8 mouse cellular contexts compared by ENCODE assay signal in genomic region chr1:135312201-135312600, GRCm38 (mm10). TPM values are rescaled to one million over a fixed set of nuclear protein-coding genes. Genes with fewer than 3 reads are reported as not detected.
A peak's percentile ranks its signal among the peaks of the same experiment; 100 is the strongest.
DNase-seq lines count a peak whose midpoint lies in the region; ATAC-seq and TF ChIP-seq lines count a peak whose summit lies in the region.

No protein-coding gene starts in this region.

- no peak for DNase-seq in left cerebral cortex, adult 2 months (ENCODE audit: extremely low spot score in 1 of 2, low spot score in 2 of 2)
- DNase-seq in left cerebral cortex, postnatal 25 days (ENCODE audit: low spot score in 2 of 2): no peak
- peak; percentile 18 to 44 for DNase-seq in kidney, postnatal 36 days
- DNase-seq in cerebellum, adult 9-10 months: no peak
- no peak for DNase-seq in left cerebral cortex, postnatal 10 days (ENCODE audit: extremely low spot score in 1 of 2, low spot score in 2 of 2)

- intact Hi-C loops in left cerebral cortex, adult 2 months (cut with DNase I): loop anchor here (2.0 kb wide), 1 partner anchor 57 kb away; no protein-coding TSS in a partner anchor
- intact Hi-C loops in left cerebral cortex, postnatal 25 days (cut with DNase I): loop anchor here (2.0 kb wide), 1 partner anchor 57 kb away; no protein-coding TSS in a partner anchor
- intact Hi-C loops in left cerebral cortex, postnatal 10 days (cut with DNase I): loop anchor here (2.0 kb wide), 1 partner anchor 57 kb away; no protein-coding TSS in a partner anchor

- no peaks in the 10 kb centered on the region for H3K27me3 ChIP-seq in embryonic facial prominence, embryonic 15.5 days
- peaks cover 4% of the 10 kb centered on the region; the same call in 1 of the 2 replicates for H3K27me3 ChIP-seq in neural tube, embryonic 13.5 days

- WGBS in embryonic facial prominence, embryonic 15.5 days: 77% methylated on average over 4 of the region's 4 CpGs
- 85% methylated on average over 4 of the region's 4 CpGs for WGBS in neural tube, embryonic 13.5 days

- no peak overlapping the region for H3K9ac ChIP-seq in embryonic facial prominence, embryonic 15.5 days
- 0 out of 2 replicates have a peak overlapping the region, but pooled peaks have one; percentile 97 for H3K9ac ChIP-seq in neural tube, embryonic 13.5 days

- ATAC-seq in embryonic facial prominence, embryonic 15.5 days (ENCODE audit: insufficient number of reproducible peaks, low FRiP score, low TSS enrichment, low read depth): no peak
- ATAC-seq in neural tube, embryonic 13.5 days (ENCODE audit: low read depth): no peak
- ATAC-seq in monocyte, adult 5-6 weeks (replicated peaks; ENCODE audit: insufficient number of reproducible peaks, low FRiP score, low TSS enrichment, poor library complexity, severe bottlenecking): no peak

- H3K4me3 ChIP-seq in left cerebral cortex, adult 2 months: peak overlapping the region; percentile 94
- peak overlapping the region; percentile 67 for H3K4me3 ChIP-seq in embryonic facial prominence, embryonic 15.5 days (replicated peaks)
- peak overlapping the region; percentile 94 for H3K4me3 ChIP-seq in neural tube, embryonic 13.5 days

- peak overlapping the region; percentile 68 for H3K4me2 ChIP-seq in embryonic facial prominence, embryonic 15.5 days (replicated peaks)
- peak overlapping the region; percentile 84 for H3K4me2 ChIP-seq in neural tube, embryonic 13.5 days

- no peaks in the 10 kb centered on the region for H3K9me3 ChIP-seq in embryonic facial prominence, embryonic 15.5 days (replicated peaks)
- H3K9me3 ChIP-seq in neural tube, embryonic 13.5 days: no peaks in the 10 kb centered on the region

- H3K36me3 ChIP-seq in embryonic facial prominence, embryonic 15.5 days: peaks cover 22% of the 10 kb centered on the region
- H3K36me3 ChIP-seq in neural tube, embryonic 13.5 days: peaks cover 28% of the 10 kb centered on the region

- no peak for TF ChIP-seq CTCF in left cerebral cortex, adult 2 months (IDR thresholded peaks at IDR 0.05)

- H3K27ac ChIP-seq in left cerebral cortex, adult 2 months: no peak overlapping the region
- no peak overlapping the region for H3K27ac ChIP-seq in embryonic facial prominence, embryonic 15.5 days (replicated peaks)
- H3K27ac ChIP-seq in neural tube, embryonic 13.5 days (replicated peaks): no peak overlapping the region

- H3K4me1 ChIP-seq in embryonic facial prominence, embryonic 15.5 days: peaks cover 21% of the 10 kb centered on the region
- H3K4me1 ChIP-seq in neural tube, embryonic 13.5 days (replicated peaks): peaks cover 24% of the 10 kb centered on the region

RNA-seq across cellular contexts. Expression of gene Timm17a, which starts 1.4 kb away (rescaled TPM):
- total RNA-seq in left cerebral cortex, adult 2 months (2021): 100 to 1,000 TPM; 158 to 181 TPM
- 100 to 1,000 TPM; 159 to 175 TPM for total RNA-seq in left cerebral cortex, postnatal 25 days (2021)
- 188 and 196 TPM in 2 replicates for polyA plus RNA-seq in embryonic facial prominence, embryonic 15.5 days (2015; fragmentation: Nextera tagmentation; extraction: Ambion mirVana)
- polyA plus RNA-seq in neural tube, embryonic 13.5 days (2015; fragmentation: Nextera tagmentation; extraction: Ambion mirVana): 160 and 166 TPM in 2 replicates
- total RNA-seq in left cerebral cortex, postnatal 10 days (2021): 100 to 1,000 TPM; 155 to 166 TPM
- 11.7 to 18.5 TPM (median 16.7 TPM) in 3 replicates for total RNA-seq in monocyte, adult 5-6 weeks (2017)

RNA-seq across cellular contexts. Expression of gene Lmod1, which starts 12.4 kb away (rescaled TPM):
- total RNA-seq in left cerebral cortex, adult 2 months (2021): 1 to 10 TPM; 1.0 to 1.1 TPM
- under 1 TPM; 0.76 to 0.94 TPM for total RNA-seq in left cerebral cortex, postnatal 25 days (2021)
- polyA plus RNA-seq in embryonic facial prominence, embryonic 15.5 days (2015; fragmentation: Nextera tagmentation; extraction: Ambion mirVana): 1.0 TPM in 2 replicates
- polyA plus RNA-seq in neural tube, embryonic 13.5 days (2015; fragmentation: Nextera tagmentation; extraction: Ambion mirVana): 0.31 and 0.33 TPM in 2 replicates
- under 1 TPM; 0.36 to 0.54 TPM for total RNA-seq in left cerebral cortex, postnatal 10 days (2021)
- total RNA-seq in monocyte, adult 5-6 weeks (2017): not detected in 3 replicates

RNA-seq across cellular contexts. Expression of gene Rnpep, which starts 28.3 kb away (rescaled TPM):
- 10 to 100 TPM; 57.1 to 58.0 TPM for total RNA-seq in left cerebral cortex, adult 2 months (2021)
- 10 to 100 TPM; 50.5 to 54.8 TPM for total RNA-seq in left cerebral cortex, postnatal 25 days (2021)
- polyA plus RNA-seq in embryonic facial prominence, embryonic 15.5 days (2015; fragmentation: Nextera tagmentation; extraction: Ambion mirVana): 94.1 and 105 TPM in 2 replicates
- 104 and 106 TPM in 2 replicates for polyA plus RNA-seq in neural tube, embryonic 13.5 days (2015; fragmentation: Nextera tagmentation; extraction: Ambion mirVana)
- 10 to 100 TPM; 47.3 to 52.1 TPM for total RNA-seq in left cerebral cortex, postnatal 10 days (2021)
- total RNA-seq in monocyte, adult 5-6 weeks (2017): 66.6 to 85.9 TPM (median 71.4 TPM) in 3 replicates

RNA-seq across cellular contexts. Expression of gene Elf3, which starts 53.8 kb away (rescaled TPM):
- total RNA-seq in left cerebral cortex, adult 2 months (2021): not detected
- total RNA-seq in left cerebral cortex, postnatal 25 days (2021): under 1 TPM in 1 of 2 experiments, not detected in 1; 0.16 TPM
- 26.8 and 30.2 TPM in 2 replicates for polyA plus RNA-seq in embryonic facial prominence, embryonic 15.5 days (2015; fragmentation: Nextera tagmentation; extraction: Ambion mirVana)
- 0.52 and 0.59 TPM in 2 replicates for polyA plus RNA-seq in neural tube, embryonic 13.5 days (2015; fragmentation: Nextera tagmentation; extraction: Ambion mirVana)
- total RNA-seq in left cerebral cortex, postnatal 10 days (2021): not detected
- total RNA-seq in monocyte, adult 5-6 weeks (2017): 0.19 TPM in 1 of 3 replicates, not detected in the others

Comparison
In these comparisons a context has a peak if more than half of its experiments do, and no peak if none do; other contexts are left out.
1. DNase-seq: peak in kidney, postnatal 36 days (2 of 2); none in left cerebral cortex, adult 2 months (0 of 2), left cerebral cortex, postnatal 25 days (0 of 2), cerebellum, adult 9-10 months (single experiment) and left cerebral cortex, postnatal 10 days (0 of 2).
2. Peak in every context shown above with its lines, with median percentiles within 50 percentile points of each other: H3K4me3 ChIP-seq.